22 mouse cellular contexts compared by ENCODE assay signal in genomic region chr17:70516506-70516905, GRCm38 (mm10).
DNase-seq lines count a peak whose midpoint lies in the region; ATAC-seq and TF ChIP-seq lines count a peak whose summit lies in the region.
"Had no signal": no experiment of that assay in that cellular context is flagged by ENCODE, and none has a peak within 500 bp of the region (broad histone marks: within the 10 kb centered on the region; RNA-seq: fewer than 3 reads in every experiment).

No protein-coding gene starts in this region.

- H3K79me2 ChIP-seq in heart, adult 2 months (replicated peaks; ENCODE audit: control insufficient read depth, insufficient read depth, low read length) = no peaks in the 10 kb centered on the region

- H3K4me3 ChIP-seq in heart, adult 2 months = no peak overlapping the region
- H3K4me3 ChIP-seq in megakaryocyte, embryonic 14.5 days (replicated peaks) = peak overlapping the region; percentile 65
- H3K4me3 ChIP-seq: embryonic facial prominence, embryonic 12.5 days; embryonic facial prominence, embryonic 15.5 days; forebrain, embryonic 15.5 days; heart, embryonic 13.5 days had no signal

- H3K9ac ChIP-seq in heart, adult 2 months (ENCODE audit: low read depth, low read length) = no peak overlapping the region
- H3K9ac ChIP-seq: embryonic facial prominence, embryonic 12.5 days; embryonic facial prominence, embryonic 15.5 days; forebrain, embryonic 15.5 days; heart, embryonic 13.5 days; hindbrain, embryonic 14.5 days had no signal

- H3K4me1 ChIP-seq in heart, adult 2 months (ENCODE audit: control insufficient read depth, insufficient read depth, low read length) = no peaks in the 10 kb centered on the region
- no peaks in the 10 kb centered on the region for H3K4me1 ChIP-seq in megakaryocyte, embryonic 14.5 days
- H3K4me1 ChIP-seq: embryonic facial prominence, embryonic 15.5 days; heart, embryonic 13.5 days had no signal

- TF ChIP-seq CTCF in heart, adult 2 months (IDR thresholded peaks at IDR 0.05) = no peak

- no peaks in the 10 kb centered on the region for H3K27me3 ChIP-seq in heart, adult 2 months (ENCODE audit: control insufficient read depth, insufficient read depth, low read length)
- peaks cover 3% of the 10 kb centered on the region for H3K27me3 ChIP-seq in megakaryocyte, embryonic 14.5 days (replicated peaks)
- H3K27me3 ChIP-seq: embryonic facial prominence, embryonic 12.5 days; embryonic facial prominence, embryonic 15.5 days; forebrain, embryonic 15.5 days; heart, embryonic 13.5 days had no signal

- peaks cover 38% of the 10 kb centered on the region for H3K9me3 ChIP-seq in megakaryocyte, embryonic 14.5 days
- H3K9me3 ChIP-seq: embryonic facial prominence, embryonic 12.5 days; embryonic facial prominence, embryonic 15.5 days; forebrain, embryonic 15.5 days had no signal

- ATAC-seq in megakaryocyte, adult 5-6 weeks (ENCODE audit: poor library complexity, severe bottlenecking) = no peak
- ATAC-seq: forebrain, embryonic 15.5 days; hindbrain, postnatal 0 days; inflammation-experienced regulatory T-cells, adult 6 months; intestine, embryonic 16.5 days had no signal

- no peak for TF ChIP-seq POLR2A in heart, adult 2 months (IDR thresholded peaks at IDR 0.05; ENCODE audit: insufficient read depth, low read depth, low read length)

- intact Hi-C loops in heart, adult 2 months (cut with DNase I) = no loop called here

- no peak overlapping the region for H3K27ac ChIP-seq in heart, adult 2 months
- H3K27ac ChIP-seq: embryonic facial prominence, embryonic 12.5 days; embryonic facial prominence, embryonic 15.5 days; forebrain, embryonic 15.5 days; heart, embryonic 13.5 days; hindbrain, embryonic 14.5 days; hindbrain, postnatal 0 days had no signal

- DNase-seq in heart, adult 11 months = peak; percentile 61
- no peak for DNase-seq in heart, adult 2 months
- DNase-seq in ZHBTc4 (ENCODE audit: low read depth, low spot score) = peak; percentile 13
- DNase-seq in Muller cell, postnatal 12 days (ENCODE audit: inconsistent ontology term) = no peak
- DNase-seq: adrenal gland, postnatal 10 days; adrenal gland, postnatal 36 days; cerebellum, adult 18-20 months; cerebellum, adult 9-10 months; cerebellum, postnatal 25 days; gastrocnemius, postnatal 25 days; heart, postnatal 14 days; heart, postnatal 4 days had no signal

- no peak for TF ChIP-seq EP300 in heart, adult 2 months (IDR thresholded peaks at IDR 0.05; ENCODE audit: insufficient read depth, low read depth, low read length)

- no peaks in the 10 kb centered on the region for H3K36me3 ChIP-seq in heart, adult 2 months (ENCODE audit: control insufficient read depth, insufficient read depth, low read length)
- no peaks in the 10 kb centered on the region for H3K36me3 ChIP-seq in megakaryocyte, embryonic 14.5 days (replicated peaks; ENCODE audit: low read length)
- H3K36me3 ChIP-seq: embryonic facial prominence, embryonic 12.5 days; embryonic facial prominence, embryonic 15.5 days; forebrain, embryonic 15.5 days; heart, embryonic 13.5 days had no signal

- 82% methylated on average over 18 of the region's 18 CpGs for WGBS in heart, adult 2 months

Comparison
In these comparisons a context has a peak if more than half of its experiments do, and no peak if none do; other contexts are left out.
1. DNase-seq: peak in heart, adult 11 months (single experiment) and ZHBTc4 (single experiment); none in heart, adult 2 months (0 of 2) and Muller cell, postnatal 12 days (single experiment).